Mouse (Mus musculus) hindlimb bud, embryonic 11.5 days (tissue): ENCODE results near the gene Smarca4.

ENCODE experiments used
- DNase-seq: peaks from one replicate; pipeline ENCODE4 v3.0.0-alpha.2; 2012; ENCODE audit warnings: low read depth, low spot score; ENCODE audit errors: extremely low spot score

The Smarca4 gene

DNA sequence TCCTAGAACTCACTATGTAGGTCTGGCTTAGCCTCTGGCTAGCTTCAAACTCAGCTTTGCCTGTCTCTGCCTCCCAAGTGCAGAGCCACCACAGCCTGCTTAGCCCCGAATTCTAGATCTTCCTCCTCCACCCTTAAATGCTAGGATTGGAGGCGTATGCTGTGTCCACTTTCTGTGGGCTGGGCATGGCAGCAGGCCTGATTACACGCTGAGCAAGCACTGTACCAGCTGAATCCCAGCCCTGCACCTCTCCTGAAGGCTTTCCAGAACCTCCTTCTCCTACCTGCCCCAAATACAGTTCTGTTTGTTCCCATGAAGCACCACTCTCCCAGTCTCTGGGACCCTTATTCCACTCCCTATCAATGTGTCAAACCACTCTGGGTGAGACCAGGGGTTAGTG is 93.4 kb downstream of the Smarca4 start:
- no peak for DNase-seq

- DNase-seq = no peak
These were observed 99.3 kb downstream of the Smarca4 start for GRCm38 (mm10) chr9:21715298-21715697.

GRCm38 (mm10) chr9:21717015-21717414 is 101.0 kb downstream of the Smarca4 start:
- DNase-seq = no peak

GRCm38 (mm10) chr9:21721036-21721435 is 105.1 kb downstream of the Smarca4 start:
- DNase-seq = no peak

- peak; percentile 73 for DNase-seq
These were observed 107.6 kb downstream of the Smarca4 start, which contains the start of gene Ldlr for GRCm38 (mm10) chr9:21723377-21724146. TSS of gene Ldlr (plus strand) at chr9:21723483.

- DNase-seq = peak; percentile 61
These were observed 108.2 kb downstream of the Smarca4 start for GRCm38 (mm10) chr9:21724147-21724536.

DNA sequence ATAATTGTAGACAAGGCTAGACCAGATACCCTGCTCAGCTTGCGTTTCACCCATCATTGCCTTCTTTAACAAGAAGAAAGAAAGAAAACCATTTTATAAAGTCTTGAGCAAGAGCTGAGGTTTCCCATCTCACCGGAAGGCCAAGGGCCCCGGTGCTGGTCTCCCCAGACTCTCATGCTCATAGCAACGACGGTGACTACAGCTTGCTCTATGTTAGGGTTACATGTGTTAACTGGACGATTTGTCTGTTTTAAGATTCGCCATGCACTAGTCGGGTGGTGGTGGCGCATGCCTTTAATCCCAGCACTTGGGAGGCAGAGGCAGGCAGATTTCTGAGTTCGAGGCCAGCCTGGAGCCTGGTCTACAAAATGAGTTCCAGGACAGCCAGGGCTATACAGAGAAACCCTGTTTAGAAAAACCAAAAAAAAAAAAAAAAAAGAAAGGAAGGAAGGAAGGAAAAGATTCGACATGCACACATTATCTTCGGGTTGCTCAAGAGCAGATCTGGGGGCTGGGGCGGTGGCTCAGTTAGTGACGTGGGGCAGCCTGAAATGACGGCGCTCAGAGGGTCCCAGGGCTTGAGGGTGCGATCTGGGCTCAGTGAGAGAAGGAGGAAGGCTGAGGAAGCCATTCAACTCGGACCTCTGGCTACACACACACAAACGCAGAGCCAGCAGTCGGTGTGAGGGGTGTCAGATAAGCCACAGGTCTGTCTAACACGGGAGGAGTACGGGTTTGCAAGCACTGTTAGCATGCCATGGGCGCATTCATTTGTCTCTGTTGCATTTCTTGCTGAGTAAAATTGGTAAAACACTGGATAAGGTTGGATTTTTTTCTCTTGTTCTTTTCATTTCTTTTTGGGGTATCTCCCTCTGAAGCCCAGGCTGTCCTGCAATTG is 109.5 kb downstream of the Smarca4 start:
- DNase-seq = no peak

DNA sequence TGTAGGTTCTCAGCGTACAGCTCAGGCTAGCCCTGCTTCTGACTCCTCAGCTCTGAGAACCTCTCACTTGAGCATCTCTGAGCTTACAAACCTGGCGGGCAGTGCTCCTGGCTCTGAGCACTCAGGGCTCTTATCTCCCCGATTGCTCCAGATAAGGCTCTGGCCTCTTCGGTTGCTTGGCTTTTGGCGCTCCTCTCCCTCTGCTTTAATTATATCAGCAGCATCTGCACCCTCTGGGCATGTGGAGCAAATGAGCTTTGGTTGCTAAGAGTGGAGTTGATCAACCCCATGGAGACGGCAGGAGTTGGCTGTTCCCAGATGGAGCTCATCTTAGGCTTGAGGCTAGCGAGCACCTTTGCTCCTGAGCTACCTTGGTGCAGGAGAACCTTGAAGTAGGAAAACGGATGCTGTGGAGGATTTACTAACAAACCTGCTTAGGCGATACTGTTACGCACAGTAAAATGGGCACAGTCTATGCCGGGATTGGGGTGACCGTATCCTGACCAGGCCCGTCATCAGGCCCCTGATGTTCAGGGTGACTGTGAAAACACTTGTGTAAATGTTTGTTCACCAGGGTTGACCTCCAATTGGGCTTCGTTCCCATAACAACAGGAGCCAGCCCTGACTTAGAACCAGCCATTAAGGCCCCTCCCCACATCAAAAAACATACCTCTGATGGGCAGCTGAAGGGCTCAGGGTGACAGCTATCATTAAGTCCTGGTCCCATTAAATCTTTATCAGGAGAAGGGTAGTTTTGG is 110.4 kb downstream of the Smarca4 start:
- no peak for DNase-seq

DNA sequence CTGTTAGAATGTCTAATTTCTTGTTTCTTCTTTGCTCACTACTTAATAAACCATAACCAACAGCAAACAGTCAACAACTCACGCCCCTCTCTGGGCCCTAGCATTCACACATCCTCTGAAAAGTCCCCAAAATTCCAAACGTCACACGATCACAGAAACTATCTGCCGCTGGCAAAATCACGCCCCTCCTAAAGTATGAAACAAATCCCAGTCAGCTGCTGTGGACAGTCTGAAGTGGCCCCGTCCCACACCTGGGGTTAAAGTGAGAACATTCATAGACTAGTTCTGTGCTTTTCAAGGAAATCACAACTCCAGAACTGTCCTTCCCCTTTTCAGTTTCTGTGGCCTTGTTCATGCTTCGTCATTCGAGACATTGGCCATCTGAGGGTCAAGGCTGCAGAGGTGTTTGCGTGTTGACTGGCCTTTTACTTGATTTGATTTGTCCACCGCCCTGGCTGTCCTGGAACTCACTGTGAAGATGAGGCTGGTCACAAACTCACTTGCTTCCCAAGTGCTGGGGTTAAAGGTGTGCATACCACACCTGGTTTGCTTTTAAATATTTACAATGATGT is 112.4 kb downstream of the Smarca4 start:
- DNase-seq = no peak

DNA sequence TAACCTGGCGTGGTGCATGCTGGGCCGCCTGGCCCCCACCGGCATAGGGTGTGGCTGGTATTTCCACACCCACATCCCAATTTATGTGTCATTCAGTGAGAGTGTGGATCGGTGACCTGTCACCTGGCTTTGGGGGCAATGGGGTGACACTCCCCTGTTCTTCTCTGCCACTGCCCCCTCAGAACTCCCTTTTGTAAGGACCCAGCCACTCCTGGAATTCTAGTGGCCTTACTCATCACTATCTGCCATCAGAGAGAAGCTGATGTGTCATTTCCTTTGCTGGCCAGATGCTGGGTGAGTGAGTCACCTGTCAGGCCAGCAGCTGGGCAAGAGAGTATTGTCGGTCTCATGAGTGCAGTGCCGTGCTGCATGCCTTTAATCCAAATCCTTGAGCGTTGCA is 113.3 kb downstream of the Smarca4 start:
- DNase-seq = no peak

DNA sequence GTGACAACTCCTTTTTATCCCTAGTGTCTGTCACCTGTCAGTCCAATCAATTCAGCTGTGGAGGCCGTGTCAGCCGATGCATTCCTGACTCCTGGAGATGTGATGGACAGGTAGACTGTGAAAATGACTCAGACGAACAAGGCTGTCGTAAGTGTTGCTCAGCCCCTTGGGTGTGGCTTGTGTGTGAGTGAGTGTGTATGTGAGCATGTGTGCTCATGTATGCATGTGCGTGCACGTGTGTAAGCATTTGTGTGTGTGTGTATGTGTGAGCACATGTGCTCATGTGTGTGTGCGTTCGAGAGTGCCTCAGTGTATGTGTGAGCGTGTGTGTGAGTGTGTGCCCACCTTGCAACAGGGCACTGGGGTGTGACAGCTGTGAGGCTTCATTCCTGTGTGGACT is 116.3 kb downstream of the Smarca4 start:
- no peak for DNase-seq

DNA sequence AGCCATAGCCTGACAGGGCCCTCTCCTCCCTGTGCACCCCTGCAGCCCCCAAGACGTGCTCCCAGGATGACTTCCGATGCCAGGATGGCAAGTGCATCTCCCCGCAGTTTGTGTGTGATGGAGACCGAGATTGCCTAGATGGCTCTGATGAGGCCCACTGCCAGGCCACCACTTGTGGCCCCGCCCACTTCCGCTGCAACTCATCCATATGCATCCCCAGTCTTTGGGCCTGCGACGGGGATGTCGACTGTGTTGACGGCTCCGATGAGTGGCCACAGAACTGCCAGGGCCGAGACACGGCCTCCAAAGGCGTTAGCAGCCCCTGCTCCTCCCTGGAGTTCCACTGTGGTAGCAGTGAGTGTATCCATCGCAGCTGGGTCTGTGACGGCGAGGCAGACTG is 117.5 kb downstream of the Smarca4 start:
- DNase-seq = no peak

GRCm38 (mm10) chr9:21733989-21734388 is 118.0 kb downstream of the Smarca4 start:
- no peak for DNase-seq

DNA sequence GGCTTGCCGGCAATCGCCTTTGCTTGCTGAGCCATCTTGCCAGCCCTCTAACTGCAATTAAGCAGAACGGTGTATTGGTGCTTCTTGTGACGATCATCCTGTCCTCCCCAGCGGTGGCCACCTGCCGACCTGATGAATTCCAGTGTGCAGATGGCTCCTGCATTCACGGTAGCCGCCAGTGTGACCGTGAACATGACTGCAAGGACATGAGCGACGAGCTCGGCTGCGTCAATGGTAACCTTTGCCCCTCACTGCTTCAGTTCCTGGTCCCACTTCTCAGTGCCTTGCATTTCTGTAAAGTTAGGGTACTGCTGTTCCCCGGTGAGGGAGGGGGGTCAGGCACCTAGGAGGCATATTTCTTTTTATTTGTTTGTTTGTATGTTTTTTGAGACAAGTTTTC is 119.2 kb downstream of the Smarca4 start:
- DNase-seq = no peak

- DNase-seq = no peak
These were observed 120.6 kb downstream of the Smarca4 start for GRCm38 (mm10) chr9:21736580-21736979.

DNA sequence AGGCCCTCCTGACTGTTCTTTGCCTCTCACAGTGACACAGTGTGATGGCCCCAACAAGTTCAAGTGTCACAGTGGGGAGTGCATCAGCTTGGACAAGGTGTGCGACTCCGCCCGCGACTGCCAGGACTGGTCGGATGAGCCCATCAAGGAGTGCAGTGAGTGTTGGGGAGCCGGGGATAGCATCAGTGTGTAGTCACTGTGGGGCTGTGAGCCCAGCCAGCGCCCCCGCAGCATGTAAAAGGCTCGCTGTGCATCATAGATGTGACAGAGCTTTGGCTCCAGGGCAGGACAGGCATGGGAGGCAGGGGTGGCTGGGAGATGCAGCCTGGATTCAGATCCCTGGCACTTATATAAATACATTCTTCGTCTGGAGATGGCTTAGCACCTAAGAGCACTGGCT is 121.2 kb downstream of the Smarca4 start:
- DNase-seq = no peak

GRCm38 (mm10) chr9:21738776-21739175 is 122.8 kb downstream of the Smarca4 start:
- no peak for DNase-seq

GRCm38 (mm10) chr9:21740427-21740826 is 124.5 kb downstream of the Smarca4 start:
- no peak for DNase-seq

GRCm38 (mm10) chr9:21741514-21741913 is 125.5 kb downstream of the Smarca4 start:
- DNase-seq = no peak

- DNase-seq = no peak
These were observed 131.3 kb downstream of the Smarca4 start for GRCm38 (mm10) chr9:21747238-21747774.

DNA sequence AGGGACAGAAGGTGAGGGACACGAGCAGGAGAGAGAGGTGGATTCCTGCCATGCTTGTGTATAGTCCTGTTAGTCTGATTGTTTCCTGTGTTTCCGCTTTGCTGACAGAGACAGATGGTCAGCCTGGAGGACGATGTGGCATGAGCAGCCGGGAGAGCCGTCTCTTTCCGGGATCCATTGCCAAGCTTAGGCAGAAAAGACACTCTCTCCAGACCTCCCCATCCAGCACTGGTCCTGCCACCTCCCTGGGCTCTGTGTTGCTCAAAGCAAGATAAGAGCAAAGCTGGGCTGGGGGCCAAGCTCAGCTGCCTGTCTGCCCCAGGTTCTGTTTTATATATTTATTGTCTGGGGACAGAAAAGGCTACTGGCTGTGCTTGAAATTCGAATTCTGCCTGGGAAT is 132.1 kb downstream of the Smarca4 start:
- DNase-seq = no peak
